Mouse (Mus musculus) naive thymus-derived CD4-positive, alpha-beta T cell, adult 2 months (primary cell): ENCODE measurements around the gene Gria2.

Source experiments
- DNase-seq: peaks from one replicate; pipeline ENCODE4 v3.0.0-alpha.2; 2011; ENCODE audit warnings: low read depth

The Gria2 gene

GRCm38 (mm10) chr3:80775971-80776370 is 26.7 kb downstream of the Gria2 start:
- no peak for DNase-seq

- DNase-seq, result no peak
Measured at GRCm38 (mm10) chr3:80774005-80774764, 28.4 kb downstream of the Gria2 start.

- DNase-seq, result no peak
Measured at GRCm38 (mm10) chr3:80773232-80773631, 29.4 kb downstream of the Gria2 start.

- no peak for DNase-seq
Measured at GRCm38 (mm10) chr3:80769506-80770235, 33.0 kb downstream of the Gria2 start.

- no peak for DNase-seq
Measured at GRCm38 (mm10) chr3:80758955-80759354, 43.7 kb downstream of the Gria2 start.

- DNase-seq, result no peak
Measured at GRCm38 (mm10) chr3:80758363-80758762, 44.3 kb downstream of the Gria2 start.

GRCm38 (mm10) chr3:80750786-80751185 is 51.8 kb downstream of the Gria2 start:
- no peak for DNase-seq

GRCm38 (mm10) chr3:80725205-80725604 is 77.4 kb downstream of the Gria2 start:
- DNase-seq, result no peak

- DNase-seq, result no peak
Measured at GRCm38 (mm10) chr3:80713123-80713522, 89.5 kb downstream of the Gria2 start.

- DNase-seq, result no peak
Measured at GRCm38 (mm10) chr3:80708992-80709391, 93.6 kb downstream of the Gria2 start.

- DNase-seq, result no peak
Measured at GRCm38 (mm10) chr3:80702173-80702572, 100.5 kb downstream of the Gria2 start.

- DNase-seq, result no peak
Measured at GRCm38 (mm10) chr3:80697523-80697922, 105.1 kb downstream of the Gria2 start.

- DNase-seq, result no peak
Measured at GRCm38 (mm10) chr3:80694965-80695364, 107.7 kb downstream of the Gria2 start.

- no peak for DNase-seq
Measured at GRCm38 (mm10) chr3:80665105-80665504, 137.5 kb downstream of the Gria2 start.

- no peak for DNase-seq
Measured at GRCm38 (mm10) chr3:80663293-80663692, 139.3 kb downstream of the Gria2 start.

GRCm38 (mm10) chr3:80661838-80662237 is 140.8 kb downstream of the Gria2 start:
- no peak for DNase-seq

- DNase-seq, result no peak
Measured at GRCm38 (mm10) chr3:80652213-80652612, 150.4 kb downstream of the Gria2 start.
